Mouse (Mus musculus): ENCODE data around the gene Gm43518.

Gene Gm43518

DNA sequence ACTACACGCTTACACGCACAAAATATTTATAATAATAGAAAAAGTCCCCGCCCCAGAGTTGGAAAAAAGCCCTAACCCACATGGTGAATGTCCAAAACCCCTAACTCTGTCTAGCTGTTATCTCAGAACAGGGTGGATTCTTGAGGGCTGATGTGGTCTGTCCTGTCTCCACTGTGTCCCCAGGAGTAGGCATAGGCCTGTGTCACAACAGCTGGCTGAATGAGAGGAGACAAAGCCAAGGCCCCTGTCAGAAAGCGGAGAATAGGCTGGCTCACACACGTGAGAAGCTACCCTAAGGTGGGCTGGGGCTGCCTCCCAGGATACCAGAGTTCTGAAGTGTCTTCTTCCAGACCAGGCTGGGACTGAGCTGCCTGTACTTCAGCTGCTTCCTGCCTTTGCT is 50.9 kb downstream of the Gm43518 start:
- no peak for DNase-seq (ENCODE audit: low read depth, low spot score)

DNA sequence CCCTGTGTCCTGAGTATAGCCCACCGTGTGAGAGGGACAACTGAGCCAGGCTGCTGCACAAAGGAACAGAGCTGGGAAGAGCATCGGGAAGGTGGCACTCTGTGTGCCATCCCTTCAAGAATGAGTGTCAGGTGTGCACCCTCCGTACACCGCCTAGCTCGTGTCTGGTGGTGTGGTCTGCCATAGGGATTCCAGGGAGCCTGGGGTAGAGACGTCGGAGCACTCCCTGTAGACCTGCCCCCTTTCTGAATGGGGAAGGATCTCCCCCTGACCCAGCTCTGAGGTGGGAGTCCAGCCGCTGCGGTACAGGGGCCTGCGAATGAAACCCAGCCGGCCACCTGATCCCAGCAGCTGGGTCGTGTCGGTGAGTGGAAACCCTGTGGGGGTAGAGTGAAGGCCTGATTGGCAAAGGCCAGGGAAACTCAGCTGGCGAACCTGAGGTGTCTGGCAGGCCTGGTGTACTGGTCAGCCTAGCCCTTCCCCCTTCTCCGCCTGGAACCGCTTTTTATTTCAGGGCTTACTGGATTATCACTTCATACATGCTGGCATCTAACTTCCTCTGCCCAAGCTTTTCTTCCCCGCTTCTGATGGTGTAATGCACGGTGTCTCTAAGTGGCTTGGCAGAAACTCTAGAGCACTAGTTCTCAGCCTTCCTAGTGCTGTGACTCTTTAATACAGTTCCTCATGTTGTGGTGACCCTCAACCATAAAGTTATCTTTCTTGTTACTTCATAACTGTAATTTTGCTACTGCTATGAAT is 52.2 kb downstream of the Gm43518 start:
- DNase-seq (ENCODE audit: low read depth, low spot score), result no peak

DNA sequence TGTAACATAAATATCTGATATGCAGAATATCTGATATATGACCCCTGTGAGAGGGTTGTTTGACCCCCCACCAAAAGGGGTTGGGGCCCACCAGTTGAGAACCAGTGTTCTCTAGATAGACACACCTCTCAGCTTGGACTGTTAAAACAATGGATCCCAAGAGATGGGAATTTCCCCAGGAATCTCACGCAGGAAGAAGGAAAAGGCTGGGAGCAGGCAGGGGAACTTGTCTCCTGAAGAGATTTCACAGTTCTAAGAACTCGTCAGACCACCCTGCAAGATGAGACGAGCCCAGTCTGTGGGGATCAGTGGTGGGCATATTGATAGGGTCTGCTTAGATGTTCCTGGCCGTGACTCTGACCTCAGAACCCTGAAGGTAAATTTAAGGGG is 52.8 kb downstream of the Gm43518 start:
- DNase-seq (ENCODE audit: low read depth, low spot score), result no peak

DNA sequence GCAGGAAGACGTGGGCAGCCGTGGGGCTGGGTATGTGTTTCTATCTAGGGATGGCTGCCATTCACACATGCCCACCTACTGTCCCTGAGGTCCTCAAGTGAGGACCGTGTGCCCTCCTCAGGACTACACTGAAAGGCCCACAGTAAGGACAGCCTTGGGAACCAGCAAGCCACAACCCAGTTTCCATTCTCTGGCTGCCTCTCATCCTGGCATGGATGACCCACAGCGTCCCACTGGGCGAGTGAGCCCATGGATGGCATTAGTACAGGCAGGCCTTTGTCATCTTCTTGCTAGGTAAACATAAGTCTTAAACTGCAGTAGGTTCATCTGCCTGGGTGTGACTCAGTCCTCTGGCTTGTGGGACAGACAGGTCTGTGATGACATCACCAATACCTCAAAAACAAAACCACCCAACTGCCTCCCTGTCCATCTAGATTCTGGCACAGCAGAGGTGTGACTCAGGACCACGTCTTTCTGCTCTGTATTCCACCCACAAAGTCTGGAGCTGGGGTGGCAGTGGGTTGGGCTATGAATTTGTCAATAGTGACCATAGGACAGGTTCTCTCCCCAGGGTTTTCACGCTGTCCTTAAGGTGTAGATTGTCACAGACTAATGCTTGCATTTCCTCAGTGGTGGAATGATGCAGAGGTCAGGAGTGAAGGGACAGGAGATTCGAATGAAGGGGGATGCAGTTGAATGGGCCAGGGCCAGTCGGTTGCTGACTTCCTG is 53.5 kb downstream of the Gm43518 start:
- no peak for DNase-seq (ENCODE audit: low read depth, low spot score)

DNA sequence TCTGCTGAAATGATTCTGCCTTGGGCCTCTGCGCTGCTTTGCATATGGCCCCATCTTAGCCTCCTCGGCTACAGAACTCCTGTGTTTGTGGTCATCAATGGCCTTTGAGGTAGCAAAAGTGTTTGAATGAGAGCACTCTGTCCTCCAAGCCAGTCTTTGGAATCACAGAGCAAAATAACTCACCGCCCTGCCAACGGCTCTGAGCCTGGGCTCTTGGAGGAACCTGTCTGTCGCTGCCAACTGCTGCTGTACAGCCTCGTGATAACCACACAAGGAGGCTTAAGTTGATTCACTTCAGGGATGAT is 54.0 kb downstream of the Gm43518 start:
- DNase-seq (ENCODE audit: low read depth, low spot score), result no peak

DNA sequence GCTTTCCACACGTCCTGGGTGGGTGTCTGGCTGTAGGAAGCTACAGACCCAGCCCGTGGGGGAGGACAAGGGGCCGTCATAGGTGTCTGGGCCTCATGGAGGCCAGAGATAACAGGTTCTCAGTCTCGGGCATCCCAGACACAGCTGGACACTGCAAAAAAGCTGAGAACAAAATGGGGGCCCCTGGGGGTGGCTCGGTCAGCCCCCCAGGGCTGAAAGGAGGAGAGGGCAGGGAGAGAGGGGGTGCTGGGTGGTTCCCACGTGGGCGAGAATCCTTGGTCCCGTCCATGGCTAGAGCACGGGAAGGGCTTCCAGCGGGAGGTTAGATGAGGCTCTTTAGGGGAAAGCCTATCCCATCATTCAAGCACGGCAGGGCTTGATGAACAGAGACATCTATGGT is 55.6 kb downstream of the Gm43518 start:
- no peak for DNase-seq (ENCODE audit: low read depth, low spot score)

DNA sequence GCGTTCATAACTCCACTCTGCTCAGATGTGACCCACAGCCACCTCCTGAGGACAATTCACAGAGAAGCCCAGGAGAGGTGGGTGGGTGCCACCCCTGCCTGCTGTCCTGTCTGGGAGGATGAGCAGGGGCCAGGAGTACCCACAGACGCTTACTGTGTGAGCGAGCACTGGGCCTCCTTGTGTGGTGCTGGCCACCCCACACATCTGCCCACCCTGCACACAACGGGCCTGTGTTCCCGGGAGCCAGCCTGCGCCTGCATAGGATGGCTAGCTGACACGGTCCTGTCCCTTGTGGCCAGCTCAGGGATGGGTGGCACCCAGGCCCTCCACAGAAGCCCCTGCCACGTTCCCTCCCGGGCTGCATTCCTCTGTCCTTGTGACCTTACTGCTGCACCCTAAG is 58.2 kb downstream of the Gm43518 start:
- no peak for DNase-seq (ENCODE audit: low read depth, low spot score)

DNA sequence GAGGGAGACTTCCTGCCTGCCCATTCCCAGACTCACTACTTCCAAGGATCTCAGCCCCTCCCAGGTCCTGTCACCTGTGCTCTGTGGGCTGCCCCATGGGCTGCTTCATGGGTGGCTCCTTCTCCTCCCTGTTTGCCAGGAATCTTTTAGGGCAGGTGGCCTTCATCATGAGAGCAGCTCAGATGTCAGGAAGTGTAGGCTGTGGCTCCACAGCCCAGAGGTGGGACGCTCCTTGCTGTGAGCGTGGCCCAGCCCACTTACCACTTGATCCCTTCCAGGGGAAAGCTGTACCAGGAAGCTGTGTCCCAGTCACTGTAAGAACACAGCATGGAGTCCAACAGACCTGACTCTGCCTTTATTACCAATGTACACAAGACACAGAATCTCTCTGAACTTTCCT is 59.7 kb downstream of the Gm43518 start:
- DNase-seq (ENCODE audit: low read depth, low spot score), result no peak

DNA sequence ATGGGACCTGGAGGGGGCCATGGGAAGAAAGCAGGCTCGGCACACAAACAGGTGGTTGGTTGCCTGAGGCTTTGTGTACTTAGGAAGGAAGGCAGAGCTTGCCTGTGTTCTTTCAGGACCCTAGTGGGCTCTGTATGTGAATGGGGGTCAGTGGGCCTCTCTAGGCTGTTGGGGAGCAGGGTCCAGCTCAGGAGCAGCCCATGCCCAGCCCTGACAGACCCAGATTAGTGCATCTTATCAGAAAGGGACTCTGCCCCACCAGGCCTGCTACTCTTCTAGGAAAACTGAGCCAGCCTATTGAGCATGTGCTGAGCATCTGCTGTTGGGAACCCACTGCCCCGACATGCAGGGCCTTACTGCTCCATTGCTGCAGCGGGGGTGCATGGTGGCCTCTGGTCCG is 60.3 kb downstream of the Gm43518 start:
- no peak for DNase-seq (ENCODE audit: low read depth, low spot score)

All from ZHBTc4 (cell line).